Mouse (Mus musculus) liver, embryonic 12.5 days (tissue): ENCODE results near the gene Ctsa. TPM values are rescaled to one million over a fixed set of nuclear protein-coding genes. Genes with fewer than 3 reads are reported as not detected.
"Not testable (repeated sequence)": the region's sequence is repeated elsewhere in the genome, so short reads cannot be mapped to it uniquely, and the experiment has no call there.

Source experiments
- ATAC-seq: fragments of 200-750 bp; cut with Nextera tagmentation; 2 replicates; pipeline ENCODE4 v1.8.0; 2017; ENCODE audit warnings: moderate number of reproducible peaks, mild to moderate bottlenecking, moderate library complexity
- H3K27ac ChIP-seq: fragments of 300-500 bp; sonication (generic); 2 replicates; pipeline ENCODE4 v1.5.1; 2016; ENCODE audit warnings: mild to moderate bottlenecking
- H3K27me3 ChIP-seq: fragments of 300-500 bp; sonication (generic); replicated peaks from 2 replicates; pipeline ENCODE4 v1.6.1; 2016; ENCODE audit warnings: mild to moderate bottlenecking, moderate library complexity
- H3K36me3 ChIP-seq: fragments of 300-500 bp; sonication (generic); 2 replicates; pipeline ENCODE4 v1.6.1; 2016; ENCODE audit warnings: mild to moderate bottlenecking, moderate library complexity
- H3K4me1 ChIP-seq: fragments of 300-500 bp; sonication (generic); 2 replicates; pipeline ENCODE4 v1.6.1; 2016
- H3K4me2 ChIP-seq: fragments of 300-500 bp; sonication (generic); 2 replicates; pipeline ENCODE4 v1.6.1; 2016; ENCODE audit warnings: mild to moderate bottlenecking, moderate library complexity
- H3K4me3 ChIP-seq: fragments of 300-500 bp; sonication (generic); 2 replicates; pipeline ENCODE4 v1.5.1; 2016; ENCODE audit warnings: mild to moderate bottlenecking, moderate library complexity
- H3K9ac ChIP-seq: fragments of 300-500 bp; sonication (generic); 2 replicates; pipeline ENCODE4 v1.6.1; 2016; ENCODE audit warnings: mild to moderate bottlenecking, moderate library complexity
- H3K9me3 ChIP-seq: fragments of 300-500 bp; sonication (generic); replicated peaks from 2 replicates; pipeline ENCODE4 v1.6.1; 2016; ENCODE audit warnings: mild to moderate bottlenecking, moderate library complexity
- WGBS: fragments of 180-500 bp; shearing (Covaris S2); methylation state at CpG from one replicate; pipeline ENCODE4 v1.1.7; 2016; ENCODE audit not compliant: insufficient replicate concordance; 5-methylcytosine and 5-hydroxymethylcytosine counted together
- polyA plus RNA-seq: library from polyadenylated mRNA; unstranded; fragments of >200 nt; fragmentation: Nextera tagmentation; extraction: Ambion mirVana; gene quantifications from 2 replicates; pipeline ENCODE4 v1.2.1, GENCODE M21; 2016

The Ctsa gene
- polyA plus RNA-seq, 1 experiment from 2014 or later, result 66.7 TPM

DNA sequence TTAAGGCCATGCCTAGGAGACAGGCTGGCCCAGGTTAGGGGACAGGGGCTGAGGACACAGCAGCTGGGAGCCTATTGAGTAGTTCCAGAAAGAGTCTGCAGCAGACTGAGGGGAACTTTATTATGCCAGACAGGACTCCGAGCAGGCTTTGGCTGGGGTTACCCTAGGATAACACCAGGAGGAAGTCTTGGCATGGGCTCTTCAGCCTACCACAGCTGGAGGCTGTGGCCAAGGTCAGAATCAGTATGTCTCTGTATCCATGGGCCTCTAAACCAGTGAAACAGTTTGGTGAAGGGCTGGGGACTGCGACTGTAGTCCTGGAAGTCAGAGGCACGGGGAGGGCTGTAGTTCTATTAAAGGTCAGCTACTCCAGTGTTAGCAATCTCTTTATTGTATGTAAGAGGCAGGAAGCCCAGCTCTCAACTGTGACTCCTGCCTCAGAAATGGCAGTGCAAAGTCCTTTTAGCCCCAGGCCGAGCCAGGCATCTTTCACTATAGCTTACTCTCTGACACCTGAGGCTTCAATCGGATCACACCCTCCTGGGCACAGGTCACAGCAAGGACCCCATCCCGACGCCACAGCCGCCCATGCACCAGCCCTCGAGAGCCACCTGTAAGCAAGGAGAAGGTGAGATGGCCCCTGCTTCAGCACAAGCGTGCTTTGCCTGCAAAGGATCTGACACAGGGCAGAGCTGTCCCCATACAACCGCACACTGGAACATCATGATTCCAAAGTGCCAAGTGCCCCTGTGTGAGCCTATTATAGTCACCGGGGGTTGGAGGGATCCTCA is 40.1 kb upstream of the Ctsa start:
- peaks cover 32% of the 10 kb centered on the region for H3K4me1 ChIP-seq
- no peaks in the 10 kb centered on the region for H3K27me3 ChIP-seq
- no peak overlapping the region for H3K4me2 ChIP-seq
- no peak for ATAC-seq
- H3K27ac ChIP-seq, result no peak overlapping the region
- H3K4me3 ChIP-seq, result no peak overlapping the region
- no peaks in the 10 kb centered on the region for H3K9me3 ChIP-seq
- no peak overlapping the region for H3K9ac ChIP-seq
- H3K36me3 ChIP-seq, result peaks cover 85% of the 10 kb centered on the region
- WGBS, result 85% methylated on average over 12 of the region's 12 CpGs

GRCm38 (mm10) chr2:164793236-164793635 is 39.4 kb upstream of the Ctsa start:
- H3K4me2 ChIP-seq, result no peak overlapping the region
- WGBS, result 89% methylated on average over 3 of the region's 3 CpGs
- H3K4me1 ChIP-seq, result peaks cover 26% of the 10 kb centered on the region
- no peak overlapping the region for H3K9ac ChIP-seq
- H3K4me3 ChIP-seq, result no peak overlapping the region
- no peaks in the 10 kb centered on the region for H3K27me3 ChIP-seq
- peak; percentile 24; the same call in 1 of the 2 replicates for ATAC-seq
- H3K36me3 ChIP-seq, result peaks cover 90% of the 10 kb centered on the region
- H3K27ac ChIP-seq, result 0 out of 2 replicates have a peak overlapping the region, but pooled peaks have one; percentile 4
- no peaks in the 10 kb centered on the region for H3K9me3 ChIP-seq

GRCm38 (mm10) chr2:164793772-164794171 is 38.9 kb upstream of the Ctsa start:
- ATAC-seq, result no peak
- peaks cover 90% of the 10 kb centered on the region for H3K36me3 ChIP-seq
- no peaks in the 10 kb centered on the region for H3K9me3 ChIP-seq
- no peak overlapping the region for H3K4me2 ChIP-seq
- 80% methylated on average over 2 of the region's 2 CpGs for WGBS
- no peak overlapping the region for H3K9ac ChIP-seq
- H3K4me1 ChIP-seq, result peaks cover 21% of the 10 kb centered on the region
- H3K27me3 ChIP-seq, result no peaks in the 10 kb centered on the region
- H3K27ac ChIP-seq, result peak overlapping the region; percentile 4; the same call in 1 of the 2 replicates
- H3K4me3 ChIP-seq, result no peak overlapping the region

GRCm38 (mm10) chr2:164794293-164794692 is 38.4 kb upstream of the Ctsa start:
- Histone ChIP-seq H3K36me3 (peaks cover 92% of the 10 kb centered on the region), H3K4me1 (peaks cover 18% of the 10 kb centered on the region), H3K4me2 (no peak overlapping the region), H3K4me3 (no peak overlapping the region), H3K27me3 (no peaks in the 10 kb centered on the region), H3K9ac (no peak overlapping the region), H3K9me3 (no peaks in the 10 kb centered on the region), H3K27ac (no peak overlapping the region)
- ATAC-seq, result peak; percentile 70; the same call in 1 of the 2 replicates
- WGBS, result 31% methylated on average over 5 of the region's 5 CpGs

- no peak overlapping the region for H3K4me2 ChIP-seq
- H3K27ac ChIP-seq, result no peak overlapping the region
- H3K4me1 ChIP-seq, result peaks cover 10% of the 10 kb centered on the region; the same call in 1 of the 2 replicates
- H3K36me3 ChIP-seq, result peaks cover 93% of the 10 kb centered on the region
- H3K9ac ChIP-seq, result no peak overlapping the region
- 78% methylated on average over 4 of the region's 4 CpGs for WGBS
- H3K9me3 ChIP-seq, result no peaks in the 10 kb centered on the region
- ATAC-seq, result no peak
- no peaks in the 10 kb centered on the region for H3K27me3 ChIP-seq
- no peak overlapping the region for H3K4me3 ChIP-seq
Observed at GRCm38 (mm10) chr2:164795868-164796267, 36.8 kb upstream of the Ctsa start.

GRCm38 (mm10) chr2:164798554-164798953 is 34.1 kb upstream of the Ctsa start:
- not testable (repeated sequence) for H3K4me3 ChIP-seq, H3K4me2 ChIP-seq, H3K9ac ChIP-seq, H3K27ac ChIP-seq, ATAC-seq, H3K27me3 ChIP-seq, H3K9me3 ChIP-seq
- Histone ChIP-seq H3K4me1 (peaks cover 14% of the 10 kb centered on the region), H3K36me3 (peaks cover 88% of the 10 kb centered on the region)
- WGBS, result 73% methylated on average over 6 of the region's 6 CpGs

DNA sequence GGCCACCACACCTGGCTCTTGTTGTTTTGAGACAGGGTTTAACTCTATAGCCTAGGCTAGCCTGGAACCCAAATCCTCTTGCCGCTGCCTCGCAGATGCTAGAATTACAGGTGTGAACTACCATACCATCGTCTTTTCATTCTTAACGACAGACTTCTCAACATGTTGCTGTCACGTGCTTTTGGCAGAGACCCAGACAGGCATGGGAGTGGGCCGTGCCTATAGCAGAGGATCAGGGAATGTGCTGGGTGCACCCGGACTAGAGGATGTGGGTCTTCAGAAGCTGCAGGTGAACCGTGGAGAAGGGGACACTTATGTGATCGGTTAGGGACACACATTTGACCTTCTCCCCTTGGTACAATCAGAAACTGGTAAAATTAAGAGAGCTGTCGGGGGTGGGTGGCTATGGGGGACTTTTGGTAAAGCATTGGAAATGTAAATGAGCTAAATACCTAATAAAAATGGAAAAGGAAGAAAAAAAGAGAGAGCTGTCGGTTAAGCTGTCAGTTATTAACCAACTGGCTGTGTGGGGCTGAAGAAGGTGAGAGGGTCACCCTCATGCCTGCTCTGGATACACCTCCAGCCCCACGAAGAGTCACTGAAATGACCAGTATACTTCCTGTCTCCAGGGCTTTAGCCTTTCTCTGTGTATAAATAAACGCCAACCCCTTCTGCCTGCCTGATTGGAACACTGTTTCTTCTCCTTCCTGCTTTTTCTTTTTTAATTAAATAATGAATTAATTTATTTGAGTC is 32.2 kb upstream of the Ctsa start:
- no peak for ATAC-seq
- no peaks in the 10 kb centered on the region for H3K9me3 ChIP-seq
- H3K4me1 ChIP-seq, result peaks cover 18% of the 10 kb centered on the region
- no peak overlapping the region for H3K4me2 ChIP-seq
- no peaks in the 10 kb centered on the region for H3K27me3 ChIP-seq
- WGBS, result 83% methylated on average over 13 of the region's 13 CpGs
- H3K36me3 ChIP-seq, result peaks cover 74% of the 10 kb centered on the region
- H3K9ac ChIP-seq, result no peak overlapping the region
- H3K27ac ChIP-seq, result no peak overlapping the region
- no peak overlapping the region for H3K4me3 ChIP-seq

GRCm38 (mm10) chr2:164803201-164803920 is 29.3 kb upstream of the Ctsa start:
- no peak for ATAC-seq

DNA sequence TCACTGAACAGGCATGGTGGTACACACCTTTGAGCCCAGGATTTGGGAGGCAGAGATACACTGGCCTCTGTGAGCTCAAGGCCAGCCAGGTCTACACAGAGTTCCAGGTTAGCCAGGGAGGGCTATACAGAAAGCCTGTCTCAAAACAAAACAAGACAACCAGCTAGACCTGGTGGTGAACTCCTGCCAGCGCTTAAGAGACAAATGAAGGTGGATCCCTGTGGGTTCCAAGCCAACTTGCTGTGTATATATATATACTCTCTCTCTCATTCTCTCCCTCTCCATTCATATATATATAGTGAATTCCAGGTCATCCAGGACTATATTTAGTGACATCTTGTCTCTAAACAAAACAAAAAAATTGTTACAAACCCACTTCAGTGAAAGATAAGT is 28.8 kb upstream of the Ctsa start:
- H3K27ac ChIP-seq, result peak overlapping the region; percentile 77
- no peak for ATAC-seq
- H3K4me2 ChIP-seq, result peak overlapping the region; percentile 92
- H3K27me3 ChIP-seq, result no peaks in the 10 kb centered on the region
- H3K9ac ChIP-seq, result peak overlapping the region; percentile 85
- peaks cover 48% of the 10 kb centered on the region for H3K36me3 ChIP-seq
- H3K4me1 ChIP-seq, result peaks cover 42% of the 10 kb centered on the region
- 48% methylated on average over 1 of the region's 1 CpGs for WGBS
- H3K4me3 ChIP-seq, result peak overlapping the region; percentile 71
- H3K9me3 ChIP-seq, result no peaks in the 10 kb centered on the region

More at GRCm38 (mm10) chr2:164803201-164803920, 29.3 kb upstream of the Ctsa start:
- no peaks in the 10 kb centered on the region for H3K27me3 ChIP-seq
- H3K4me2 ChIP-seq, result peak overlapping the region; percentile 92
- peaks cover 42% of the 10 kb centered on the region for H3K4me1 ChIP-seq
- no peaks in the 10 kb centered on the region for H3K9me3 ChIP-seq
- H3K9ac ChIP-seq, result peak overlapping the region; percentile 85
- peak overlapping the region; percentile 77 for H3K27ac ChIP-seq
- peaks cover 48% of the 10 kb centered on the region for H3K36me3 ChIP-seq
- WGBS, result 81% methylated on average over 16 of the region's 16 CpGs
- H3K4me3 ChIP-seq, result peak overlapping the region; percentile 71

DNA sequence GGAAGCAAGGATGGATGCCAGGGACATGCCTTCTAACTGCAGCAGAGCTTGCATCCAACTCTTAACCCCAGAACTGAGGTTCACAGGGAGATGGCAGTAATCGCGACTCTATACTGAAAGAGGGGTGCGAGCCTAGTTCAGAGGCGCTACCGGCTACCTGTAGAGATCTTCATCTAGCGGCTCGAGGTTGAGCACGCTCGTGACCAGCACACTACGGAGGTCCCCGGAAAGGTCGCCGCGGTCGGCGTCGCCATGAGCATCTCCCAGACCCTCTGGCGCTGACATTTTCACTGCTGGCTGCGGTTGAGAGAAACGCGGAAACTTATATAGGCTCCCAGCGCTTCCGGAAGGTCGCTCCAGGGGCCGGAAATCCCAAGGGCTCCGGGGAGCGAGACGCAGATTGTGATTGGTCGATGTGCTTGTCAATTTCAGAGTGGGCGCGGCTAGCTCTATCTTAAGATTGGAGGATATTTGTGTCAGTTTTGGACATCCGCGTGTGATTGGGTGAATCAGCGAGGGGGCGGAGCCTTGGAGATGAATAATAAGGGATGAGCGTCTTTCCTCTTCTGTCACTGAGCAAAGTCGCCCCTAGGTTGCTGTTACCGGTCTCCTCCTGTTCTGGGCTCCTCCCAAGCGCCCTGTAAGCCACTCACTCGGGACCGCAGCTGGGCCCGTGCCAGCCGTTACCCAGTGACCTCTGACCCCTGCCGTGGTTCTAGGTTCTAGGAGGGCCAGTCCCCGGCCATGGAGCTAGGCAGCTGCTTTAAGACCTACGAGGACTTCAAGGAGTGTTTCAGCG is 27.9 kb upstream of the Ctsa start, which contains the start of the genes Acot8 and Zswim3:
Gene Acot8 (minus strand): TSS at position 350 of the 799 bp plus-strand sequence.
Gene Zswim3 (plus strand): TSS at position 566 of the 799 bp plus-strand sequence.
- ATAC-seq, result peak; percentile 92
- no peaks in the 10 kb centered on the region for H3K9me3 ChIP-seq
- no peaks in the 10 kb centered on the region for H3K27me3 ChIP-seq
- under 1% methylated on average over 47 of the region's 47 CpGs for WGBS
- peak within 1 kb of the TSS; percentile 71 for H3K4me3 ChIP-seq
- peak within 1 kb of the TSS; percentile 92 for H3K4me2 ChIP-seq
- peak within 1 kb of the TSS; percentile 96 for H3K27ac ChIP-seq
- H3K4me1 ChIP-seq, result peaks cover 42% of the 10 kb centered on the region
- peak within 1 kb of the TSS; percentile 85 for H3K9ac ChIP-seq
- peaks cover 47% of the 10 kb centered on the region for H3K36me3 ChIP-seq

GRCm38 (mm10) chr2:164805332-164805718 is 27.3 kb upstream of the Ctsa start:
- 1% methylated on average over 21 of the region's 21 CpGs for WGBS
- H3K9ac ChIP-seq, result peak overlapping the region; percentile 85
- ATAC-seq, result peak; percentile 79

More at GRCm38 (mm10) chr2:164805332-164805718, 27.3 kb upstream of the Ctsa start:
- no peaks in the 10 kb centered on the region for H3K9me3 ChIP-seq
- H3K4me2 ChIP-seq, result peak overlapping the region; percentile 92
- H3K36me3 ChIP-seq, result peaks cover 47% of the 10 kb centered on the region
- peaks cover 42% of the 10 kb centered on the region for H3K4me1 ChIP-seq
- H3K4me3 ChIP-seq, result peak overlapping the region; percentile 71
- H3K27ac ChIP-seq, result peak overlapping the region; percentile 96
- no peaks in the 10 kb centered on the region for H3K27me3 ChIP-seq
